Mouse (Mus musculus) heart, embryonic 12.5 days (tissue): ENCODE data around the gene Il10. TPM values are rescaled to one million over a fixed set of nuclear protein-coding genes. Genes with fewer than 3 reads are reported as not detected.

Experiments
- ATAC-seq: fragments of 200-750 bp; cut with Nextera tagmentation; 2 replicates; pipeline ENCODE4 v1.8.0; 2017; ENCODE audit warnings: moderate TSS enrichment, moderate library complexity; ENCODE audit not compliant: insufficient number of reproducible peaks, low FRiP score
- H3K27ac ChIP-seq: fragments of 300-500 bp; sonication (generic); 2 replicates; pipeline ENCODE4 v1.5.1; 2016; ENCODE audit warnings: mild to moderate bottlenecking, moderate library complexity; ENCODE audit not compliant: poor library complexity, severe bottlenecking
- H3K27me3 ChIP-seq: fragments of 300-500 bp; sonication (generic); replicated peaks from 2 replicates; pipeline ENCODE4 v1.6.1; 2016; ENCODE audit warnings: mild to moderate bottlenecking, moderate library complexity
- H3K36me3 ChIP-seq: fragments of 300-500 bp; sonication (generic); 2 replicates; pipeline ENCODE4 v1.6.1; 2016; ENCODE audit warnings: mild to moderate bottlenecking, moderate library complexity
- H3K4me1 ChIP-seq: fragments of 300-500 bp; sonication (generic); replicated peaks from 2 replicates; pipeline ENCODE4 v1.6.1; 2016; ENCODE audit warnings: mild to moderate bottlenecking
- H3K4me2 ChIP-seq: fragments of 300-500 bp; sonication (generic); 2 replicates; pipeline ENCODE4 v1.6.1; 2016; ENCODE audit warnings: mild to moderate bottlenecking, moderate library complexity
- H3K4me3 ChIP-seq: fragments of 300-500 bp; sonication (generic); 2 replicates; pipeline ENCODE4 v1.5.1; 2016; ENCODE audit warnings: mild to moderate bottlenecking
- H3K9ac ChIP-seq: fragments of 300-500 bp; sonication (generic); 2 replicates; pipeline ENCODE4 v1.6.1; 2016; ENCODE audit warnings: mild to moderate bottlenecking, moderate library complexity
- H3K9me3 ChIP-seq: fragments of 300-500 bp; sonication (generic); replicated peaks from 2 replicates; pipeline ENCODE4 v1.6.1; 2016; ENCODE audit warnings: mild to moderate bottlenecking, moderate library complexity
- WGBS: fragments of 180-500 bp; shearing (Covaris S2); methylation state at CpG from one replicate; pipeline ENCODE4 v1.1.7; 2016; 5-methylcytosine and 5-hydroxymethylcytosine counted together
- polyA plus RNA-seq: library from polyadenylated mRNA; unstranded; fragments of >200 nt; fragmentation: Nextera tagmentation; extraction: Ambion mirVana; gene quantifications from 2 replicates; pipeline ENCODE4 v1.2.1, GENCODE M21; 2016

The Il10 gene
- polyA plus RNA-seq, 1 experiment from 2014 or later = not detected

GRCm38 (mm10) chr1:131062821-131063220, 43.2 kb downstream of the Il10 start:
- WGBS = 49% methylated on average over 6 of the region's 6 CpGs
- H3K4me2 ChIP-seq = peak overlapping the region; percentile 39
- no peak for ATAC-seq

DNA sequence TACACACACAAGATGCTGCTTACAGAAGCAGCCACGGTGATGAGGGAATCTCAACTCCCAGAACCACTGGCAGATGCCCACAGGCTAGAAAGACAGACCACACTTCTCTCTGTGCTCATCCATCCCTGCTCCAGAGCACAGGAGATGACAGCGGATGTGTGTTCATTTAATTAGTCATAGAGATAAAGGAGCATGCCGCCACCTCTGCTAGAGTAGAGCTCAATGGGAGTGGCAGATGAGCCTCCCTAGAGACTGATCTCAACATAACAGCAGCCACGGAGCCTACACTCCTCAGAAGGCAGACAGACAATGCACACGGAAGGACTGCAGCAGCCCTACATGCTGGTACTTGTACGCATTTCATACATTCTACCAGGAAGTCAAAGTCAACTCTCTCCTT, 44.6 kb downstream of the Il10 start:
- no peak overlapping the region for H3K4me3 ChIP-seq
- 44% methylated on average over 6 of the region's 6 CpGs for WGBS
- H3K27ac ChIP-seq = peak overlapping the region; percentile 3; the same call in 1 of the 2 replicates
- H3K4me2 ChIP-seq = no peak overlapping the region
- no peaks in the 10 kb centered on the region for H3K9me3 ChIP-seq
- no peak overlapping the region for H3K9ac ChIP-seq
- H3K4me1 ChIP-seq = peaks cover 69% of the 10 kb centered on the region
- no peak for ATAC-seq
- H3K36me3 ChIP-seq = peaks cover 11% of the 10 kb centered on the region
- H3K27me3 ChIP-seq = no peaks in the 10 kb centered on the region

More at GRCm38 (mm10) chr1:131062821-131063220, 43.2 kb downstream of the Il10 start:
- Histone ChIP-seq H3K4me3 (no peak overlapping the region), H3K27me3 (no peaks in the 10 kb centered on the region), H3K36me3 (peaks cover 9% of the 10 kb centered on the region), H3K9me3 (no peaks in the 10 kb centered on the region), H3K4me1 (peaks cover 77% of the 10 kb centered on the region), H3K27ac (peak overlapping the region; percentile 83), H3K9ac (no peak overlapping the region; the same call in 1 of the 2 replicates)

- no peaks in the 10 kb centered on the region for H3K9me3 ChIP-seq
- no peak overlapping the region for H3K4me2 ChIP-seq
- no peaks in the 10 kb centered on the region for H3K27me3 ChIP-seq
- H3K4me1 ChIP-seq = peaks cover 46% of the 10 kb centered on the region
- peaks cover 11% of the 10 kb centered on the region for H3K36me3 ChIP-seq
- ATAC-seq = no peak
- 70% methylated on average over 10 of the region's 10 CpGs for WGBS
- H3K9ac ChIP-seq = no peak overlapping the region
- H3K4me3 ChIP-seq = no peak overlapping the region
- no peak overlapping the region for H3K27ac ChIP-seq
Measured at GRCm38 (mm10) chr1:131068011-131068727, 48.5 kb downstream of the Il10 start.

- no peak overlapping the region; the same call in 1 of the 2 replicates for H3K27ac ChIP-seq
- ATAC-seq = no peak
- H3K9ac ChIP-seq = no peak overlapping the region
- 87% methylated on average over 7 of the region's 7 CpGs for WGBS
- peaks cover 11% of the 10 kb centered on the region for H3K36me3 ChIP-seq
- peaks cover 46% of the 10 kb centered on the region for H3K4me1 ChIP-seq
- H3K27me3 ChIP-seq = no peaks in the 10 kb centered on the region
- H3K4me3 ChIP-seq = no peak overlapping the region
- no peaks in the 10 kb centered on the region for H3K9me3 ChIP-seq
- no peak overlapping the region for H3K4me2 ChIP-seq
Measured at GRCm38 (mm10) chr1:131069010-131069409, 49.4 kb downstream of the Il10 start.

GRCm38 (mm10) chr1:131072376-131072990, 52.8 kb downstream of the Il10 start:
- peaks cover 64% of the 10 kb centered on the region for H3K4me1 ChIP-seq
- no peaks in the 10 kb centered on the region for H3K27me3 ChIP-seq
- 82% methylated on average over 7 of the region's 7 CpGs for WGBS
- no peak overlapping the region for H3K9ac ChIP-seq
- H3K4me2 ChIP-seq = no peak overlapping the region
- H3K9me3 ChIP-seq = no peaks in the 10 kb centered on the region
- peaks cover 5% of the 10 kb centered on the region for H3K36me3 ChIP-seq
- H3K27ac ChIP-seq = no peak overlapping the region
- ATAC-seq = no peak
- H3K4me3 ChIP-seq = no peak overlapping the region

GRCm38 (mm10) chr1:131074524-131074938, 54.9 kb downstream of the Il10 start:
- WGBS = 23% methylated on average over 8 of the region's 8 CpGs
- Histone ChIP-seq H3K4me3 (no peak overlapping the region), H3K4me2 (peak overlapping the region; percentile 46), H3K9me3 (no peaks in the 10 kb centered on the region), H3K27ac (peak overlapping the region; percentile 90), H3K9ac (0 out of 2 replicates have a peak overlapping the region, but pooled peaks have one; percentile 47), H3K4me1 (peaks cover 78% of the 10 kb centered on the region), H3K36me3 (no peaks in the 10 kb centered on the region), H3K27me3 (no peaks in the 10 kb centered on the region)
- ATAC-seq = peak; percentile 68

Other genes with a start within 250 kb of the Il10 start
- gene Fcamr, start 218.9 kb upstream of the Il10 start, polyA plus RNA-seq = 0.15 and 0.21 TPM in 2 replicates
- gene Pigr, start 193.2 kb upstream of the Il10 start, polyA plus RNA-seq = not detected in 2 replicates
- 1.1 and 1.3 TPM in 2 replicates for gene Fcmr, start 154.2 kb upstream of the Il10 start, polyA plus RNA-seq
- not detected in 2 replicates for gene Il24, start 132.4 kb upstream of the Il10 start, polyA plus RNA-seq
- gene Il20, start 108.4 kb upstream of the Il10 start, polyA plus RNA-seq = not detected in 2 replicates
- gene Il19, start 79.7 kb upstream of the Il10 start, polyA plus RNA-seq = not detected in 2 replicates
- 89.1 and 93.0 TPM in 2 replicates for gene Mapkapk2, start 78.0 kb downstream of the Il10 start, polyA plus RNA-seq
- 6.5 and 8.8 TPM in 2 replicates for gene Dyrk3, start 118.5 kb downstream of the Il10 start, polyA plus RNA-seq
- 45.8 and 51.8 TPM in 2 replicates for gene Eif2d, start 133.3 kb downstream of the Il10 start, polyA plus RNA-seq
- gene Rassf5, start 225.4 kb downstream of the Il10 start, polyA plus RNA-seq = 27.0 and 27.2 TPM in 2 replicates